Mouse (Mus musculus) frontal cortex, adult 2 months (tissue): ENCODE data around the gene Smtn. TPM values are rescaled to one million over a fixed set of nuclear protein-coding genes. Genes with fewer than 3 reads are reported as not detected.

Experiments
- DNase-seq, 2 experiments: peaks; one replicate each; pipeline ENCODE4 v3.0.0; 2022; ENCODE audit warnings: low spot score in 1 of 2; ENCODE audit errors: extremely low spot score in 1 of 2
- polyA plus RNA-seq: library from polyadenylated mRNA; depleted of rRNA; stranded (reverse); fragments of >200 nt; gene quantifications from 2 replicates; pipeline ENCODE4 v1.2.3, GENCODE M21; 2012; rRNA removed

Smtn gene
- polyA plus RNA-seq, 1 experiment: 6.8 TPM

- DNase-seq: peak in 1 of 2 experiments; percentile 25
Measured at GRCm38 (mm10) chr11:3474480-3475115, 65.8 kb downstream of the Smtn start.

DNA sequence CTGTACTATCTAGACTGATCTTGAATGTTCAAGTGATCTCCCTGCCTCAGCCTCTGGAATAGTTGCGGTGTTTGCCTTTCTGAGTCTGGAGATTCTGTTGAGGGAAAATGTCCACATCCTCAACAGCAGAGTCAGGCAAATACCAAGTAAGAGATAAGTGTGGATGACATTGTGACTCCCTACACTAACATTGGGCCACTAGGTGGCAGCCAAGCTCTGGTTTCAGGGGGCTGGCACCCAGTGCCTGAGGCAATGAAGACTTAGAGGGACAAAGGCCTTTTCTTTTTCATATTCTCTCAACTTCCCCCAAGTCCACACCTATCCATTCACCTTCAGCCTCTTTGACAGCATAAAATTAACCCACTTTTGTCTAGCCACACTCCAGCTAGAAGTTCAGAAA lies 67.9 kb downstream of the Smtn start:
- DNase-seq: peak; percentile 56 to 93

GRCm38 (mm10) chr11:3471448-3471850 lies 69.0 kb downstream of the Smtn start:
- no peak for DNase-seq

Other genes with a start within 250 kb of the Smtn start
- gene Pik3ip1, start 210.2 kb downstream of the Smtn start, polyA plus RNA-seq: 43.9 and 45.8 TPM in 2 replicates
- 179 TPM in 2 replicates for gene Limk2, start 131.4 kb downstream of the Smtn start, polyA plus RNA-seq
- gene Rnf185, start 88.2 kb downstream of the Smtn start, polyA plus RNA-seq: 29.5 and 31.6 TPM in 2 replicates
- gene Pla2g3, start 52.3 kb downstream of the Smtn start, polyA plus RNA-seq: 3.1 TPM in 2 replicates
- 147 and 157 TPM in 2 replicates for gene Inpp5j, start 35.8 kb downstream of the Smtn start, polyA plus RNA-seq
- gene Selenom, start 25.9 kb downstream of the Smtn start, polyA plus RNA-seq: 344 and 400 TPM in 2 replicates
- gene Morc2a, start 108.6 kb upstream of the Smtn start, polyA plus RNA-seq: 24.6 and 29.5 TPM in 2 replicates